Mouse (Mus musculus) lung, postnatal 10 days (tissue): Measurements from ENCODE around the gene Mettl26.
"Not testable (repeated sequence)": the region's sequence is repeated elsewhere in the genome, so short reads cannot be mapped to it uniquely, and the experiment has no call there.

Experiments
- DNase-seq: peaks from one replicate; pipeline ENCODE4 v3.0.0; 2021

Mettl26 gene

DNA sequence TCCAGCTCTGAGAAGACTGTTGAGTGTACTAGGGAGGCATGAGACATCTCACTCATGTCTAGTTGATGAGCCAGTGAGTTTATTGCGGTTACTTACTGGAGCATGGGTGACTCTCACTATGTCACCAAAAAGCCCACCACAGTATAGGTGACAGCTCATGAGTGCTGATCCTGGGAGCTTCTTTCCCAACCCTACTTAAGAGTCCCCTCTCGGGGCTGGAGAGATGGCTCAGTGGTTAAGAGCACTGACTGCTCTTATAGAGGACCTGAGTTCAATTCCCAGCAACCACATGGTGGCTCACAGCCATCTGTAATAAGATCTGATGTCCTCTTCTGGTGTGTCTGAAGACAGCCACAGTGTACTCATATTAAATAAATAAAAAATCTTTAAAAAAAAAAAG is 4.9 kb upstream of the Mettl26 start:
- no peak for DNase-seq

DNA sequence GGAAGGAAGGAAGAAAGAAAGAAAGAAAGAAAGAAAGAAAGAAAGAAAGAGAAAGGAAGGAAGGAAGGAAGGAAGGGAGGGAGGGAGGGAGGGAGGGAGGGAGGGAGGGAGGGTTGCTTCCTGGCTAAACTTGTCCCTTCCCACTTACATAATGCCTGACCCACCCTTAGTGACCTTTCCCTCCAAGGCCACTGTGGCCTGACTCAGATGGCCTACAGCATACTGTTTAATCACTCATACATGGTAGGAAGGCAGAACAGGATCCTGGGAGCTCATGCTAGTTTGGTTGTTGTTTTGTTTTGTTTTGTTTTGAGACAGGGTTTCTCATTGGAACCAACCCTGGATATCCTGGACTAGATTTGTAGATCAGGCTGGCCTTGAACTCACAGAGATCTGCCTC is 3.3 kb upstream of the Mettl26 start:
- DNase-seq, result not testable (repeated sequence)

- DNase-seq, result no peak
Observed at GRCm38 (mm10) chr17:25872676-25873075, 2.2 kb upstream of the Mettl26 start.

DNA sequence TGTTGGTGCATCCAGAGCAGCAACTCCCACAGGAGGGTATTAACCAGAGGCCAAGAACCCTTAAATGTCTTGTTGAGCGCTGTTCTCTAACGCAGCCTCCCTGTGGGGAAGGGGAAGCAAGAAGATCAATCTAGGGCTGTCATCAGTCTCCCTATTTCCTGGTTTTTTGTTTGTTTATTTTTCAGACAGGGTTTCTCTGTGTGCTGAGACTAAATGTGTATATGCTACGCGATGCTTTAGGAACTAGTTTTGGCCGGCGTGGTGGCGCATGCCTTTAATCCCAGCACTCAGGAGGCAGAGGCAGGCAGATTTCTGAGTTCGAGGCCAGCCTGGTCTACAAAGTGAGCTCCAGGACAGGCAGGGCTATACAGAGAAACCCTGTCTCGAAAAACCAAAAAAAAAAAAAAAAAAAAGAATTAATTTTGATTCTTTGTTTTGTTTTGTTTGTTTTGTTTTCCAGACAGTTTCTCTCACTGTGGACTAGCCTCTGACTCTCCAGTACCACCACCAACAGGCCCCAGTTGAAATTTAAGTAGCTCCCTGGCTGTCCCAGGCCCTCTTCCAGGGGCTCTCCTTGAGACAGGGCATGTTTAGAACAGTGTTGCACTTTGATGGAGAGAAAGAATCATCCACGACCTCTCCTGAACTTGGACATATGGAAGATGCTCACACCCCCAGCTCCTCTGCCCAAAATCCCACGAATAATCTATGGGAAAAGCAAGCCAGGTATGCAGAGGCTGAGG is 1.3 kb upstream of the Mettl26 start:
- DNase-seq, result no peak

DNA sequence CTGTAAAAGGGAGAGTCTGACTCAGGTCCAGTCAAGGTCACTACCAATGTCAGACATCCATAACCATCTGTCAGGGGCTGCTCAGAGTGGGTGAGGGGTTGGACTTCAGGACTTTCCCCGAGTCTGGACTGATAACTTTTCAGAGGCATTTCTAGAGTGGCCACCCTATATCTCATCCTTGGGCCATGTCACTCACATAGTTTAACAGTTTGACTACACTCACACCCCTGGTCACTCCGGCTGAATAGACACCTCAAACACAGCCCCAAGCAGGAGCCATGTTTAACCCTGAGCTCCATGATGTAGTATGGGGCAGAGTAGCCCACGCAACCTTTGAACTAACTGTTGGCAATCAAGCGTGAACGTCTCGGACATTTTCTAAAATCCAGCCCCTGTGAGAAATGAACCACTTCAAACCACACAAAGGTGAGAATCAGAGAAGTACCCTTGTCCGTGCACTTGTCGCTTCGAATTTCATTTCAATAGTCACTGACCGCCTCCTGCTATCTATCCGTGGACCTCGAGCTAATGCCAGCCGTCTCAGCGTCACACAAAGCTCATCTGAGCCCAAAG is 640 bp upstream of the Mettl26 start:
- DNase-seq, result no peak

GRCm38 (mm10) chr17:25875171-25876136 is 580 bp downstream of the Mettl26 start:
- DNase-seq, result peak; percentile 92

- no peak for DNase-seq
Observed at GRCm38 (mm10) chr17:25876347-25876915, 1.6 kb downstream of the Mettl26 start.

- no peak for DNase-seq
Observed at GRCm38 (mm10) chr17:25877025-25877424, 2.2 kb downstream of the Mettl26 start.

- DNase-seq, result no peak
Observed at GRCm38 (mm10) chr17:25877741-25878610, 3.1 kb downstream of the Mettl26 start.

GRCm38 (mm10) chr17:25878611-25879180 is 3.8 kb downstream of the Mettl26 start:
- DNase-seq, result no peak

GRCm38 (mm10) chr17:25879261-25879660 is 4.4 kb downstream of the Mettl26 start:
- peak; percentile 57 for DNase-seq

DNA sequence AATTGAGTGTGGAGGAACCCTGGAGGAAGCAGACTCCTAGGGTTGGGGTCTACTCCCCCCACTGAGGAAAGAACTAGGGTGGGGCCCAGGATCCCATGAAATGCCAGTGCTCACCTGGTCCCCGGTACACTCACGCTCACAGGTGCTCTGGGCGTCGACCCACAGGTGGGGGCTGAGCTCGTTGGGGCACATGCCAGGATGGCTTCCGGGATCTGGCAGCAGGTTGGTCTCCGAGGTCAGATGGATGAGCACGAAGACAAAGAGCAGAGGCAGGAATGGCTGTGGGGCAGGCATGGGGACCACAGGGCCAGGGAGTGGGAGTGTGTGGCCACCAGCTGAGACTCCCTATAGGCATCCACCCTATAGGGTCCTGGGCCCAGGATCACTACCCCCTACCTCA is 4.9 kb downstream of the Mettl26 start:
- DNase-seq, result no peak

- DNase-seq, result no peak
Observed at GRCm38 (mm10) chr17:25880196-25880910, 5.5 kb downstream of the Mettl26 start, which contains the start of gene Wfikkn1. TSS of gene Wfikkn1 (minus strand) at chr17:25880858.

DNA sequence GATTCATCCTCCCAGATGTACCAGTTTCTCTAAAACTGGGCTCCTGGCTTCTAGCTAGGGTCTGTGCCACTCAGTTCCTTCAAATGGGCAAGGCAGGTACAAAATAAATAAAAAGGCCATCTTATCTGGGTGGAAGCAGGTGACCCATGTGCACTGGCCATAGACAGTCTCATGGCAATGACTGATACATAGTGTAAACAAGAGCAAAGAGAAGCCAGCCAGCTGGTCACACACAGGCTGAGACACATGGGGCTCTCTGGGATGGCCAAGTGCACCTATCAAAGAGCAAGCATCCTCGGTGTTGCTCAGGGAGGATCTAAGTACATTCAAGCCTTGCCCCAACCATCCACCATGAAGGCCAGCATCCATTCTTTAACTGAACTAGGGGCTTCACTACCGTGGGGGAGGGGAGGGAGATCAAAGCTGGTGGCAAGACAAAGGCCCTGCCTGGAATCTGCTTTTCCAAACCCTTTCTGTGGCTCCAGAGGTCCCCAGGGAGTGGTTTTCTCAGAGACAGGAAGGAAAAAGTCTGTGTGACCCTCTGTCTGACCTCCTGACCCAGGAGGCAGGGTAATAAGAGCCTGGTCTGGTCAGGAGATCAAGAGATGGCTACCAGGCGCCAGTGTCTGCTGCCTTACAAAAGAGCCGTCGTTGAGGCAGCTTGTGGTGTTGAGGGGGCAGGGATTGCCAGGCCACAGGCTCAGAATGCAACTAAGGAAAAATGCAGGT is 6.2 kb downstream of the Mettl26 start:
- no peak for DNase-seq

DNA sequence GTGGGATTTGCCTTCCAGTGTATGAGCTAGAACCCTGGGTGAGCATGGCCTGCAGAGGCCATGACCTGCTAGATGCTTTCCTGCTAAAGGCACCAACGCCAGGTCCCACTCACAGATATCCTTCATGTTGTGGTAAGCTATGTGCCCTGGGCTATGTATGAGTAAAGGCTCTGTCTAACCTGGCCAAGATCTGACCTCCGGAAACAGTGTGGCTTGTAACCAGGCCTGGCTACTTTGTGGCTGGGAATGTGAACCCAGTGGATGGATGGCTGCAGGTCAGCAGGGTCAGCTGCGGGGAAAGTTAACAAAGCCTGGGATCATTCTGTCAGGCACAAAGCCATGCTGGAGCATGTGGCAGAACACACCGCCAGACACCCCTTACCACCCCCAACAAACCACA is 6.8 kb downstream of the Mettl26 start:
- DNase-seq, result no peak

DNA sequence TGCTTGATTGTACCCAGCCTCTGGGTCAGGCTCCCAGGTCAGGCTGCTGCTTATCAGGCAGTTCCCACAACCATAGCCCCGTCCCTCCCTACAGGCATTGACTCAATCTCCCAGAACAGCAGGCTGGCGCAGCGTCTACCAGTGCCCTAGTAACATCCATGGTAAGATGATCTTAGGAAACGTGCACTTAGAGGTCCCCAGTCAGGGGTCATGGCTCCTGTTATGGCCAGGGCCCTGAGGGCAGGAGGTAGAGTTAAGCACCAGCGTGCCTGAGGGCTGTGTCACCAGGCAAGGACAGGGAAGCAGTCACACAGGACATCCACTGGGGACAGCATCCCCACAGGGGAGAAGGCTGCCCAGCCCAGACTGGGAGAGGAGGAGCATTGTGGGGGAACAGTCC is 7.4 kb downstream of the Mettl26 start:
- no peak for DNase-seq

- no peak for DNase-seq
Observed at GRCm38 (mm10) chr17:25883268-25883667, 8.4 kb downstream of the Mettl26 start.

- no peak for DNase-seq
Observed at GRCm38 (mm10) chr17:25883824-25884223, 8.9 kb downstream of the Mettl26 start.

DNA sequence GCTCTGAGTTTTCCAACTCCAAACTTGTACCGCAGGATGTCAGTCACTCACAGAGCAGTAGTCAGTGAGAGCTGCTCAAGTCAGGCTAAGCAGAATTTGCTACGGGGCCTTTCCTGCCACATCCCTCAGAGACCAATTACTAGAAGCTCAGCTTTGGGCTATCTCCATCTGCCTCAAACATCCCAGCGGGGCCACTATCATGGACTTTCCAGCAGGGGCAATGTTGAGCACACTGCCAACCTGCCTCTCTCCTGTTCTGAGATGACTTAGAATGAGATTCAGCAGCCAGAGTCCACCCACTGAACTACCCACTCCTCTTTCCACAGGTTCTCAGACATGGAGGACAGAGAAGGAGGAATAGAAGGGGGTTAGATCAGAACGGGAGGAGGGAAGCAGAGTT is 10.8 kb downstream of the Mettl26 start:
- DNase-seq, result no peak

- no peak for DNase-seq
Observed at GRCm38 (mm10) chr17:25886806-25887205, 11.9 kb downstream of the Mettl26 start.
